Mouse (Mus musculus) central nervous system, embryonic 14 days (tissue): Measurements from ENCODE around the gene Fut1. TPM values are rescaled to one million over a fixed set of nuclear protein-coding genes. Genes with fewer than 3 reads are reported as not detected.

Experiments
- polyA plus RNA-seq: library from polyadenylated mRNA; depleted of rRNA; stranded (reverse); fragments of >200 nt; gene quantifications from 2 replicates; pipeline ENCODE4 v1.2.3, GENCODE M21; 2012; rRNA removed

Fut1 gene
- polyA plus RNA-seq: 0.02 and 0.43 TPM in 2 replicates

GRCm38 (mm10) chr7:45617042-45617695 is at the start of gene Fut1:
TSS of gene Fut1 (plus strand) at chr7:45617289.

GRCm38 (mm10) chr7:45570103-45570741 is 46.9 kb upstream of the Fut1 start, which contains the start of gene Bcat2:
TSS of gene Bcat2 (plus strand) at chr7:45570153.

GRCm38 (mm10) chr7:45621443-45621842 is 4.4 kb downstream of the Fut1 start, which contains the start of gene Izumo1:
TSS of gene Izumo1 (plus strand) at chr7:45621811.

GRCm38 (mm10) chr7:45627261-45627660 is 10.2 kb downstream of the Fut1 start, which contains the start of gene Rasip1:
TSS of gene Rasip1 (plus strand) at chr7:45627488.

GRCm38 (mm10) chr7:45639561-45640027 is 22.5 kb downstream of the Fut1 start, which contains the start of gene Mamstr:
TSS of gene Mamstr (plus strand) at chr7:45639977.

GRCm38 (mm10) chr7:45666161-45666560 is 49.1 kb downstream of the Fut1 start, which contains the start of gene Fut2:
TSS of gene Fut2 (minus strand) at chr7:45666394.

Other genes with a start within 250 kb of the Fut1 start
- 14.4 and 15.8 TPM in 2 replicates for gene Lin7b, start 246.7 kb upstream of the Fut1 start, polyA plus RNA-seq
- 864 and 911 TPM in 2 replicates for gene Snrnp70, start 221.5 kb upstream of the Fut1 start, polyA plus RNA-seq
- gene Kcna7, start 211.6 kb upstream of the Fut1 start, polyA plus RNA-seq: not detected in 2 replicates
- 0.10 and 0.91 TPM in 2 replicates for gene Ntf5, start 203.6 kb upstream of the Fut1 start, polyA plus RNA-seq
- gene Lhb, start 196.5 kb upstream of the Fut1 start, polyA plus RNA-seq: 1.1 and 1.3 TPM in 2 replicates
- 22.6 and 27.0 TPM in 2 replicates for gene Gys1, start 182.4 kb upstream of the Fut1 start, polyA plus RNA-seq
- gene Ruvbl2, start 179.2 kb upstream of the Fut1 start, polyA plus RNA-seq: 139 and 159 TPM in 2 replicates
- 1,642 and 1,691 TPM in 2 replicates for gene Ftl1, start 157.4 kb upstream of the Fut1 start, polyA plus RNA-seq
- 196 and 200 TPM in 2 replicates for gene Bax, start 150.4 kb upstream of the Fut1 start, polyA plus RNA-seq
- 0.12 and 0.45 TPM in 2 replicates for gene Tulp2, start 135.4 kb upstream of the Fut1 start, polyA plus RNA-seq
- 0.16 TPM in 1 of 2 replicates, not detected in the other for gene Gm45808, start 130.5 kb upstream of the Fut1 start, polyA plus RNA-seq
- 2.2 and 2.7 TPM in 2 replicates for gene Dhdh, start 128.5 kb upstream of the Fut1 start, polyA plus RNA-seq
- gene Nucb1, start 106.9 kb upstream of the Fut1 start, polyA plus RNA-seq: 104 and 148 TPM in 2 replicates
- 15.9 and 19.8 TPM in 2 replicates for gene Ppp1r15a, start 91.0 kb upstream of the Fut1 start, polyA plus RNA-seq
- 3.1 and 9.6 TPM in 2 replicates for gene Plekha4, start 91.0 kb upstream of the Fut1 start, polyA plus RNA-seq
- gene Hsd17b14, start 62.4 kb upstream of the Fut1 start, polyA plus RNA-seq: 0.33 and 0.73 TPM in 2 replicates
- 31.0 and 38.8 TPM in 2 replicates for gene Bcat2, start 47.1 kb upstream of the Fut1 start, polyA plus RNA-seq
- 0.23 TPM in 1 of 2 replicates, not detected in the other for gene Fgf21, start 1.8 kb upstream of the Fut1 start, polyA plus RNA-seq
- gene Izumo1, start 4.5 kb downstream of the Fut1 start, polyA plus RNA-seq: 0.14 and 0.28 TPM in 2 replicates
- 12.3 and 14.3 TPM in 2 replicates for gene Rasip1, start 10.2 kb downstream of the Fut1 start, polyA plus RNA-seq
- gene Mamstr, start 22.7 kb downstream of the Fut1 start, polyA plus RNA-seq: 3.5 and 7.4 TPM in 2 replicates
- 0.06 and 0.24 TPM in 2 replicates for gene Fut2, start 49.1 kb downstream of the Fut1 start, polyA plus RNA-seq
- 2.0 and 3.1 TPM in 2 replicates for gene Ntn5, start 66.7 kb downstream of the Fut1 start, polyA plus RNA-seq
- gene Sec1, start 77.1 kb downstream of the Fut1 start, polyA plus RNA-seq: 0.95 and 2.1 TPM in 2 replicates
- gene Car11, start 82.6 kb downstream of the Fut1 start, polyA plus RNA-seq: 92.3 and 104 TPM in 2 replicates
- gene Dbp, start 87.8 kb downstream of the Fut1 start, polyA plus RNA-seq: 9.3 and 11.5 TPM in 2 replicates
- gene Rpl18, start 98.2 kb downstream of the Fut1 start, polyA plus RNA-seq: 985 and 996 TPM in 2 replicates
- gene Sphk2, start 100.7 kb downstream of the Fut1 start, polyA plus RNA-seq: 29.4 and 30.0 TPM in 2 replicates
- gene Fam83e, start 103.9 kb downstream of the Fut1 start, polyA plus RNA-seq: 0.60 and 0.77 TPM in 2 replicates
- not detected in 2 replicates for gene Spaca4, start 108.5 kb downstream of the Fut1 start, polyA plus RNA-seq
- 250 and 252 TPM in 2 replicates for gene Lmtk3, start 166.4 kb downstream of the Fut1 start, polyA plus RNA-seq
- gene Sult2b1, start 167.4 kb downstream of the Fut1 start, polyA plus RNA-seq: 1.2 and 2.1 TPM in 2 replicates
- gene Cyth2, start 197.3 kb downstream of the Fut1 start, polyA plus RNA-seq: 230 and 274 TPM in 2 replicates
- 0.96 and 1.5 TPM in 2 replicates for gene Kcnj14, start 207.5 kb downstream of the Fut1 start, polyA plus RNA-seq
- 20.9 and 23.6 TPM in 2 replicates for gene Grwd1, start 213.7 kb downstream of the Fut1 start, polyA plus RNA-seq